Mouse (Mus musculus) embryonic facial prominence, embryonic 14.5 days (tissue): ENCODE data around the gene Rap1a. TPM values are rescaled to one million over a fixed set of nuclear protein-coding genes. Genes with fewer than 3 reads are reported as not detected.

Source experiments
- ATAC-seq: fragments of 200-750 bp; cut with Nextera tagmentation; 2 replicates; pipeline ENCODE4 v1.8.0; 2017; ENCODE audit warnings: low read depth, moderate number of reproducible peaks, moderate TSS enrichment
- DNase-seq: peaks from one replicate; pipeline ENCODE4 v3.0.0-alpha.2; 2015; ENCODE audit warnings: low spot score
- H3K27ac ChIP-seq: fragments of 300-500 bp; sonication (generic); replicated peaks from 2 replicates; pipeline ENCODE4 v1.5.1; 2014; ENCODE audit warnings: low read depth, mild to moderate bottlenecking, low read length, moderate library complexity
- H3K27me3 ChIP-seq: fragments of 300-500 bp; sonication (generic); replicated peaks from 2 replicates; pipeline ENCODE4 v1.6.1; 2014; ENCODE audit warnings: low read length; ENCODE audit not compliant: control insufficient read depth, insufficient read depth
- H3K36me3 ChIP-seq: fragments of 300-500 bp; sonication (generic); 2 replicates; pipeline ENCODE4 v1.6.1; 2014; ENCODE audit warnings: low read length, mixed read lengths; ENCODE audit not compliant: control insufficient read depth, insufficient read depth
- H3K4me1 ChIP-seq: fragments of 300-500 bp; sonication (generic); 2 replicates; pipeline ENCODE4 v1.6.1; 2014; ENCODE audit warnings: antibody characterized with exemption, low read length; ENCODE audit not compliant: control insufficient read depth, insufficient read depth
- H3K4me2 ChIP-seq: fragments of 300-500 bp; sonication (generic); 2 replicates; pipeline ENCODE4 v1.6.1; 2014; ENCODE audit warnings: low read depth, mild to moderate bottlenecking, low read length, moderate library complexity, mixed read lengths
- H3K4me3 ChIP-seq: fragments of 300-500 bp; sonication (generic); 2 replicates; pipeline ENCODE4 v1.5.1; 2014; ENCODE audit warnings: low read depth, mild to moderate bottlenecking, low read length
- H3K9ac ChIP-seq: fragments of 300-500 bp; sonication (generic); 2 replicates; pipeline ENCODE4 v1.6.1; 2014; ENCODE audit warnings: low read depth, mild to moderate bottlenecking, low read length, moderate library complexity, mixed read lengths
- H3K9me3 ChIP-seq: fragments of 300-500 bp; sonication (generic); 2 replicates; pipeline ENCODE4 v1.6.1; 2016; ENCODE audit warnings: low read length; ENCODE audit not compliant: control insufficient read depth
- WGBS: fragments of 180-500 bp; shearing (Covaris S2); extraction: QIAGEN DNeasy Blood & Tissue Kit; methylation state at CpG from one replicate; pipeline ENCODE4 v1.1.7; 2014; 5-methylcytosine and 5-hydroxymethylcytosine counted together
- polyA plus RNA-seq: library from polyadenylated mRNA; unstranded; fragments of >200 nt; fragmentation: Nextera tagmentation; extraction: Ambion mirVana; gene quantifications from 2 replicates; pipeline ENCODE4 v1.2.1, GENCODE M21; 2014

The Rap1a gene
- polyA plus RNA-seq, 1 experiment from 2014 or later: 92.9 TPM

GRCm38 (mm10) chr3:105824704-105825103 is 23.6 kb upstream of the Rap1a start:
- H3K4me1 ChIP-seq: peaks cover 4% of the 10 kb centered on the region; the same call in 1 of the 2 replicates
- H3K4me3 ChIP-seq: no peak overlapping the region
- H3K27me3 ChIP-seq: no peaks in the 10 kb centered on the region

GRCm38 (mm10) chr3:105824103-105824502 is 23.0 kb upstream of the Rap1a start:
- no peak overlapping the region for H3K9ac ChIP-seq
- WGBS: 30% methylated on average over 5 of the region's 5 CpGs
- H3K27ac ChIP-seq: no peak overlapping the region
- no peak overlapping the region for H3K4me2 ChIP-seq
- peaks cover 4% of the 10 kb centered on the region; the same call in 1 of the 2 replicates for H3K4me1 ChIP-seq
- ATAC-seq (no peak), DNase-seq (no peak)
- H3K27me3 ChIP-seq: no peaks in the 10 kb centered on the region
- H3K36me3 ChIP-seq: no peaks in the 10 kb centered on the region
- H3K9me3 ChIP-seq: no peaks in the 10 kb centered on the region
- no peak overlapping the region for H3K4me3 ChIP-seq

More at GRCm38 (mm10) chr3:105824704-105825103, 23.6 kb upstream of the Rap1a start:
- H3K9ac ChIP-seq: no peak overlapping the region
- ATAC-seq (no peak), DNase-seq (no peak)
- H3K4me2 ChIP-seq: no peak overlapping the region
- no peaks in the 10 kb centered on the region for H3K9me3 ChIP-seq
- WGBS: 41% methylated on average over 2 of the region's 2 CpGs
- H3K27ac ChIP-seq: no peak overlapping the region
- no peaks in the 10 kb centered on the region for H3K36me3 ChIP-seq

- Histone ChIP-seq H3K4me3 (no peak overlapping the region), H3K36me3 (no peaks in the 10 kb centered on the region), H3K27me3 (no peaks in the 10 kb centered on the region), H3K27ac (no peak overlapping the region), H3K9me3 (no peaks in the 10 kb centered on the region), H3K9ac (no peak overlapping the region), H3K4me2 (no peak overlapping the region), H3K4me1 (peaks cover 4% of the 10 kb centered on the region; the same call in 1 of the 2 replicates)
- ATAC-seq: no peak
- DNase-seq: no peak
Measured at GRCm38 (mm10) chr3:105823609-105824008, 22.5 kb upstream of the Rap1a start.

- H3K9me3 ChIP-seq: no peaks in the 10 kb centered on the region
- ATAC-seq: no peak
- DNase-seq: no peak
- H3K4me1 ChIP-seq: peaks cover 4% of the 10 kb centered on the region; the same call in 1 of the 2 replicates
- no peak overlapping the region for H3K4me2 ChIP-seq
- H3K27me3 ChIP-seq: no peaks in the 10 kb centered on the region
- H3K4me3 ChIP-seq: no peak overlapping the region
- H3K36me3 ChIP-seq: no peaks in the 10 kb centered on the region
- WGBS: 91% methylated on average over 3 of the region's 3 CpGs
- H3K9ac ChIP-seq: no peak overlapping the region
- no peak overlapping the region for H3K27ac ChIP-seq
Measured at GRCm38 (mm10) chr3:105821504-105821903, 20.4 kb upstream of the Rap1a start.

- WGBS: 70% methylated on average over 3 of the region's 3 CpGs
- H3K27ac ChIP-seq: no peak overlapping the region
- DNase-seq: no peak
- ATAC-seq: no peak
- H3K9ac ChIP-seq: no peak overlapping the region
- no peaks in the 10 kb centered on the region for H3K9me3 ChIP-seq
- H3K4me1 ChIP-seq: peaks cover 4% of the 10 kb centered on the region; the same call in 1 of the 2 replicates
- H3K27me3 ChIP-seq: no peaks in the 10 kb centered on the region
- H3K36me3 ChIP-seq: no peaks in the 10 kb centered on the region
- H3K4me3 ChIP-seq: no peak overlapping the region
- no peak overlapping the region for H3K4me2 ChIP-seq
Measured at GRCm38 (mm10) chr3:105820272-105820671, 19.1 kb upstream of the Rap1a start.

GRCm38 (mm10) chr3:105818130-105819004 is 17.2 kb upstream of the Rap1a start:
- DNase-seq: no peak
- no peaks in the 10 kb centered on the region for H3K4me1 ChIP-seq
- no peak for ATAC-seq
- H3K36me3 ChIP-seq: no peaks in the 10 kb centered on the region
- H3K9me3 ChIP-seq: no peaks in the 10 kb centered on the region
- WGBS: 61% methylated on average over 6 of the region's 6 CpGs
- no peak overlapping the region for H3K4me3 ChIP-seq
- no peak overlapping the region for H3K9ac ChIP-seq
- no peaks in the 10 kb centered on the region for H3K27me3 ChIP-seq
- H3K4me2 ChIP-seq: no peak overlapping the region
- H3K27ac ChIP-seq: no peak overlapping the region

GRCm38 (mm10) chr3:105816089-105816488 is 15.0 kb upstream of the Rap1a start:
- WGBS: 58% methylated on average over 8 of the region's 8 CpGs
- ATAC-seq: no peak
- Histone ChIP-seq H3K4me1 (no peaks in the 10 kb centered on the region), H3K4me2 (no peak overlapping the region), H3K9ac (no peak overlapping the region), H3K27ac (no peak overlapping the region), H3K4me3 (no peak overlapping the region), H3K27me3 (no peaks in the 10 kb centered on the region), H3K9me3 (no peaks in the 10 kb centered on the region), H3K36me3 (no peaks in the 10 kb centered on the region)
- no peak for DNase-seq

GRCm38 (mm10) chr3:105815236-105815904 is 14.2 kb upstream of the Rap1a start:
- H3K9ac ChIP-seq: no peak overlapping the region
- H3K4me3 ChIP-seq: no peak overlapping the region
- no peak overlapping the region for H3K4me2 ChIP-seq
- H3K36me3 ChIP-seq: no peaks in the 10 kb centered on the region
- 73% methylated on average over 10 of the region's 10 CpGs for WGBS
- no peak overlapping the region for H3K27ac ChIP-seq
- H3K9me3 ChIP-seq: no peaks in the 10 kb centered on the region
- no peaks in the 10 kb centered on the region for H3K4me1 ChIP-seq
- H3K27me3 ChIP-seq: no peaks in the 10 kb centered on the region
- ATAC-seq (no peak), DNase-seq (no peak)
